Mouse (Mus musculus): ENCODE measurements around the gene Ttll5. TPM values are rescaled to one million over a fixed set of nuclear protein-coding genes. Genes with fewer than 3 reads are reported as not detected.

Gene Ttll5
- polyA plus RNA-seq, 1 experiment from 2014 or later = 3.7 TPM

- TF ChIP-seq CTCF (IDR thresholded peaks at IDR 0.05; ENCODE audit: low read depth) = no peak
- no peak for TF ChIP-seq EP300 (optimal IDR thresholded peaks at IDR 0.05)
- DNase-seq (ENCODE audit: low spot score) = no peak
- no peak overlapping the region for H3K27ac ChIP-seq (replicated peaks)
These were observed 276.3 kb downstream of the Ttll5 start for GRCm38 (mm10) chr12:86100711-86101110.

DNA sequence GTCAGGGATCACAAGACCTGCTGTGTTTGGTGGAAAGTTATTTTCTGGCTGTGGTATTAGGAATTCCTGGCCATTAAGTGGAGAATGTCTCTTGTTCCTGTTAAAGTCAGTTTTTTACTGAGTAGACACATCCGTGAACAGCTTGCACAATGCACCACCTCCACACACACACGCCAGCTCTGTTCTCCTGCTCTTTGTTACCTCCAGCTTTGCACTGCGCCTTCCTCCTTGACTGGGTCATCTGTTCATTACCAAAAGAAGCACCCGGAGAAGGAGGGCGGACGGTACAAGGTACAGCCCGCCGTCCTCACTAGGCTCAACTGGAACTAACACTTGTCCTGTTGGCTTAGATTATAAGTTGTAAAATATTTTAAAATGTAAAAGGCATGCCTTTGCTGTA, 278.2 kb downstream of the Ttll5 start:
- no peaks in the 10 kb centered on the region for H3K9me3 ChIP-seq (ENCODE audit: control insufficient read depth, low read length)

More at GRCm38 (mm10) chr12:86100711-86101110, 276.3 kb downstream of the Ttll5 start:
- Histone ChIP-seq H3K9me3 (ENCODE audit: control insufficient read depth, low read length) (no peaks in the 10 kb centered on the region), H3K9ac (ENCODE audit: low read length) (no peak overlapping the region), H3K4me3 (ENCODE audit: low read depth, low read length) (no peak overlapping the region), H3K4me1 (replicated peaks; ENCODE audit: control insufficient read depth, insufficient read depth) (no peaks in the 10 kb centered on the region), H3K27me3 (ENCODE audit: control insufficient read depth, insufficient read depth, low read length) (no peaks in the 10 kb centered on the region), H3K4me2 (replicated peaks; ENCODE audit: low read depth) (no peak overlapping the region), H3K36me3 (ENCODE audit: control insufficient read depth, insufficient read depth, low read length) (no peaks in the 10 kb centered on the region; the same call in 1 of the 2 replicates)
- ATAC-seq (ENCODE audit: low FRiP score, low TSS enrichment) = no peak
- WGBS = 56% methylated on average over 3 of the region's 3 CpGs

GRCm38 (mm10) chr12:86103391-86103790, 278.9 kb downstream of the Ttll5 start:
- no peak for ATAC-seq (ENCODE audit: low FRiP score, low TSS enrichment)
- H3K4me2 ChIP-seq (replicated peaks; ENCODE audit: low read depth) = no peak overlapping the region
- TF ChIP-seq CTCF (IDR thresholded peaks at IDR 0.05; ENCODE audit: low read depth) = no peak
- no peak for TF ChIP-seq EP300 (optimal IDR thresholded peaks at IDR 0.05)
- peak overlapping the region; percentile 63; the same call in 1 of the 2 replicates for H3K27ac ChIP-seq (replicated peaks)
- no peak overlapping the region for H3K9ac ChIP-seq (ENCODE audit: low read length)
- H3K36me3 ChIP-seq (ENCODE audit: control insufficient read depth, insufficient read depth, low read length) = no peaks in the 10 kb centered on the region; the same call in 1 of the 2 replicates
- no peak for DNase-seq (ENCODE audit: low spot score)
- no peak overlapping the region for H3K4me3 ChIP-seq (ENCODE audit: low read depth, low read length)
- 50% methylated on average over 11 of the region's 11 CpGs for WGBS
- H3K4me1 ChIP-seq (replicated peaks; ENCODE audit: control insufficient read depth, insufficient read depth) = no peaks in the 10 kb centered on the region
- H3K27me3 ChIP-seq (ENCODE audit: control insufficient read depth, insufficient read depth, low read length) = no peaks in the 10 kb centered on the region
- no peaks in the 10 kb centered on the region for H3K9me3 ChIP-seq (ENCODE audit: control insufficient read depth, low read length)

More for the DNA sequence above, 278.2 kb downstream of the Ttll5 start:
- H3K27me3 ChIP-seq (ENCODE audit: control insufficient read depth, insufficient read depth, low read length) = no peaks in the 10 kb centered on the region
- TF ChIP-seq EP300 (optimal IDR thresholded peaks at IDR 0.05) (no peak), CTCF (IDR thresholded peaks at IDR 0.05; ENCODE audit: low read depth) (no peak)
- ATAC-seq (ENCODE audit: low FRiP score, low TSS enrichment) (no peak), DNase-seq (ENCODE audit: low spot score) (no peak)
- no peaks in the 10 kb centered on the region for H3K4me1 ChIP-seq (replicated peaks; ENCODE audit: control insufficient read depth, insufficient read depth)
- no peak overlapping the region for H3K4me3 ChIP-seq (ENCODE audit: low read depth, low read length)
- 81% methylated on average over 8 of the region's 8 CpGs for WGBS
- no peak overlapping the region for H3K9ac ChIP-seq (ENCODE audit: low read length)
- H3K4me2 ChIP-seq (replicated peaks; ENCODE audit: low read depth) = no peak overlapping the region
- H3K27ac ChIP-seq (replicated peaks) = no peak overlapping the region
- no peaks in the 10 kb centered on the region; the same call in 1 of the 2 replicates for H3K36me3 ChIP-seq (ENCODE audit: control insufficient read depth, insufficient read depth, low read length)

DNA sequence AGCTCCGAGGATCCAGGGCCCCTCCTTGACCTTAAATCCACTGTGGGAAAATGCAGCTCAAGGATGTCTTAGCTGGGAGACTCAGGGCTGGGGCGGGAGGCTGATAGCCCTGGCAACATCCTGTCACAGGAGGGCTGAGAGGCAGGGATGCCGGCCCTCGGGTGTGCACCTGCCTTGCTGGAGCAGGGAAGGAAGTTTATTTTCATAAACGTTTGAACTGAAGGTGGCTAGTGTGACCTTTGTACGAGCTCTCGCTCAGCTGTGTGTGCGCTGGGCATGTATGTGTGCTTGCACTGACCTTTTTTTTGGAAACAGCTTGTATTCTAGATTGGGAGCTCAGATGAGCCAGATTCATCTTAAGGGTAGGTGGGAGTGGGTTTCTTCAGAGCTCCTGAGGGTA, 279.4 kb downstream of the Ttll5 start:
- whole genome bisulfite sequencing = 40% methylated on average over 8 of the region's 8 CpGs
- Histone ChIP-seq H3K4me3 (ENCODE audit: low read depth, low read length) (no peak overlapping the region), H3K9me3 (ENCODE audit: control insufficient read depth, low read length) (no peaks in the 10 kb centered on the region), H3K36me3 (ENCODE audit: control insufficient read depth, insufficient read depth, low read length) (no peaks in the 10 kb centered on the region; the same call in 1 of the 2 replicates), H3K4me1 (replicated peaks; ENCODE audit: control insufficient read depth, insufficient read depth) (no peaks in the 10 kb centered on the region), H3K27ac (replicated peaks) (peak overlapping the region; percentile 63; the same call in 1 of the 2 replicates), H3K27me3 (ENCODE audit: control insufficient read depth, insufficient read depth, low read length) (no peaks in the 10 kb centered on the region), H3K9ac (ENCODE audit: low read length) (no peak overlapping the region), H3K4me2 (replicated peaks; ENCODE audit: low read depth) (no peak overlapping the region)
- TF ChIP-seq EP300 (optimal IDR thresholded peaks at IDR 0.05) (no peak), CTCF (IDR thresholded peaks at IDR 0.05; ENCODE audit: low read depth) (no peak)
- peak; percentile 42 for DNase-seq (ENCODE audit: low spot score)
- no peak; the same call in 1 of the 2 replicates for ATAC-seq (ENCODE audit: low FRiP score, low TSS enrichment)

DNA sequence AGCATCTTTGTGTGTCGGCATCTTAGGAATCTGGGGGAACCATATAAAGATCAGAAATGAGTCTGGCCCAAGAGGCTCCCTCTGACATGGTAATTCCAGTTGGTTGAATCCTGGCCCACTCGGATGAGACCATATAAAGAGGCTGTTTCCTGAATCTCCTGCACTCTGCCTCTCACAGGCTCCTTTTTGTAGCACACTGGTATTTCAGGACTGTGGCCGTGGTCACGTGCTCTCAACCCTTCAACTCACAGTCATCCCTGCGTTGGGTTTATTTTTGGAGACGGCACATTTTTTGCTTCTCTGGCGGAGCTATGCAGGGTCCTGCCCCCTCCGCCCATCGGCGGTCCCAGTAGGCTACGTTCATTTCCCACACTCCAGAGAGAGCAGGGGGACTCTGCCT, 279.8 kb downstream of the Ttll5 start:
- 56% methylated on average over 11 of the region's 11 CpGs for WGBS
- Histone ChIP-seq H3K9ac (ENCODE audit: low read length) (no peak overlapping the region), H3K4me2 (replicated peaks; ENCODE audit: low read depth) (no peak overlapping the region), H3K27me3 (ENCODE audit: control insufficient read depth, insufficient read depth, low read length) (no peaks in the 10 kb centered on the region), H3K9me3 (ENCODE audit: control insufficient read depth, low read length) (no peaks in the 10 kb centered on the region), H3K4me3 (ENCODE audit: low read depth, low read length) (no peak overlapping the region), H3K27ac (replicated peaks) (no peak overlapping the region), H3K4me1 (replicated peaks; ENCODE audit: control insufficient read depth, insufficient read depth) (no peaks in the 10 kb centered on the region), H3K36me3 (ENCODE audit: control insufficient read depth, insufficient read depth, low read length) (no peaks in the 10 kb centered on the region; the same call in 1 of the 2 replicates)
- no peak for TF ChIP-seq CTCF (IDR thresholded peaks at IDR 0.05; ENCODE audit: low read depth)
- no peak for TF ChIP-seq EP300 (optimal IDR thresholded peaks at IDR 0.05)
- DNase-seq (ENCODE audit: low spot score) (no peak), ATAC-seq (ENCODE audit: low FRiP score, low TSS enrichment) (peak; percentile 64; the same call in 1 of the 2 replicates)

- H3K9ac ChIP-seq (ENCODE audit: low read length) = no peak overlapping the region
- H3K9me3 ChIP-seq (ENCODE audit: control insufficient read depth, low read length) = no peaks in the 10 kb centered on the region
- TF ChIP-seq EP300 (optimal IDR thresholded peaks at IDR 0.05) = no peak
- no peak for TF ChIP-seq CTCF (IDR thresholded peaks at IDR 0.05; ENCODE audit: low read depth)
- H3K4me2 ChIP-seq (replicated peaks; ENCODE audit: low read depth) = no peak overlapping the region
- H3K27ac ChIP-seq (replicated peaks) = no peak overlapping the region
- no peak overlapping the region for H3K4me3 ChIP-seq (ENCODE audit: low read depth, low read length)
- no peaks in the 10 kb centered on the region for H3K27me3 ChIP-seq (ENCODE audit: control insufficient read depth, insufficient read depth, low read length)
- no peak for DNase-seq (ENCODE audit: low spot score)
- H3K36me3 ChIP-seq (ENCODE audit: control insufficient read depth, insufficient read depth, low read length) = no peaks in the 10 kb centered on the region; the same call in 1 of the 2 replicates
- 74% methylated on average over 7 of the region's 10 CpGs for WGBS
- no peak for ATAC-seq (ENCODE audit: low FRiP score, low TSS enrichment)
- no peaks in the 10 kb centered on the region for H3K4me1 ChIP-seq (replicated peaks; ENCODE audit: control insufficient read depth, insufficient read depth)
These were observed 281.1 kb downstream of the Ttll5 start for GRCm38 (mm10) chr12:86105546-86105945.

All from stomach, postnatal 0 days (tissue).